Mouse (Mus musculus): ENCODE results near the gene E2f3. TPM values are rescaled to one million over a fixed set of nuclear protein-coding genes. Genes with fewer than 3 reads are reported as not detected.

Gene E2f3
- polyA plus RNA-seq (2017; shearing (Covaris generic)), result 1 to 10 TPM; 3.4 to 6.2 TPM

GRCm38 (mm10) chr13:29985855-29986755 lies at the start of gene E2f3:
E2f3 (minus strand) TSS chr13:29986063.

Other genes with a start within 250 kb of the E2f3 start
- 10 to 100 TPM; 36.0 to 46.3 TPM for gene Cdkal1, start 130.4 kb downstream of the E2f3 start, polyA plus RNA-seq (2017; shearing (Covaris generic))
- 10 to 100 TPM; 10.2 to 48.0 TPM for gene Mboat1, start 150.4 kb upstream of the E2f3 start, polyA plus RNA-seq (2017; shearing (Covaris generic))

Data from activated CD4-positive, CD25-positive, alpha-beta regulatory T cell (primary cell).